In the genomic region with DNA sequence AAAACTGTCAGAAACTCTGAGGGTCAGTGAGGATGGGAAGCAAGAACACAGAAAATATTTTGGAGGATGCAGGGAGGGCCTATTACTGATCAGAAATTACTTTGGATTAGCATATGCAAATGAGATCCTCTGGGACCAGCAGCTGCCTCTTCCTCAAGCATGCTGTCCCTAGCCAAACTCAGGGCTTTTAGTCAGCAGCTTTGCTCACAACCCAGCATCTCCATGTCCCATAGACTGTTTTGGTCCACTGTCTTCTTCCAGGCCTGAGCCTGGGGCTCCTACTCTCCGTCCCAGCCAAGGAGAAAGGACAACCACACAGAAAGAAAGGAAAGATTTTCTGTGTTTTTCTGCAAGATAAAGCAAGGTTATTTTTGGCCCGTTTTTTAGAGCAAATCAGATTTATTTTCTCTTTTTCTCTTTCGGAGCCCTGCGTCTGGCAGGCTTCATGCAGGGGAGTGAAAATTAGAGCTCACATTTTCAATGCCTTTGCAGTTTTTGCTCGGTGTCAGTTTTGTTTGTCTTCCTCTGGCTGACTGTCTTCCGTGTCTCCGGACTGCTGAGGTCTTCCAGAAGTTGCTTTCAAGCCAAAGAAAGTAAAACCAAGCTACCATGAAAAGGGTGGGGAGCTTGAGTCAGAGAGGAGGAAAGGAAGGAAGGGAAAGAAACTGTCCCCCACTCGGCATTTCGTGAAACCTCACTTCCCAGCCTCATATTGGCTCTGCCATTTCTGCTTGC, we compare ENCODE assay signal across 10 mouse cellular contexts.
DNase-seq lines count a peak whose midpoint lies in the region; ATAC-seq and TF ChIP-seq lines count a peak whose summit lies in the region.
"Had no signal": no experiment of that assay in that cellular context is flagged by ENCODE, and none has a peak within 500 bp of the region (broad histone marks: within the 10 kb centered on the region; RNA-seq: fewer than 3 reads in every experiment).

No protein-coding gene starts in this region.

- DNase-seq in embryo, embryonic 10.5 days (ENCODE audit: low spot score) = peak; percentile 5
- DNase-seq in embryo, embryonic 11 days = no peak
- no peak for DNase-seq in neural tube, embryonic 10.5 days (ENCODE audit: extremely low spot score, low spot score)
- DNase-seq in kidney, adult 2 months = peak; percentile 21
- DNase-seq in stomach, postnatal 0 days (ENCODE audit: low spot score) = no peak
- DNase-seq in spleen, postnatal 4 days (ENCODE audit: low spot score in 2 of 2) = no peak
- DNase-seq in urinary bladder, postnatal 10 days (ENCODE audit: low spot score) = no peak
- DNase-seq: gastrocnemius, postnatal 14 days had no signal

- no peaks in the 10 kb centered on the region for H3K9me3 ChIP-seq in neural tube, embryonic 15.5 days (replicated peaks)
- H3K9me3 ChIP-seq in stomach, postnatal 0 days (ENCODE audit: control insufficient read depth, low read length) = no peaks in the 10 kb centered on the region

- H3K36me3 ChIP-seq in neural tube, embryonic 15.5 days = no peaks in the 10 kb centered on the region
- H3K36me3 ChIP-seq in kidney, adult 2 months (ENCODE audit: control insufficient read depth, insufficient read depth, low read length) = no peaks in the 10 kb centered on the region
- H3K36me3 ChIP-seq in stomach, postnatal 0 days (ENCODE audit: control insufficient read depth, insufficient read depth, low read length) = no peaks in the 10 kb centered on the region

- ATAC-seq in neural tube, embryonic 15.5 days (ENCODE audit: low FRiP score) = no peak
- ATAC-seq in stomach, postnatal 0 days (ENCODE audit: low FRiP score, low TSS enrichment) = no peak
- ATAC-seq: Patski had no signal

- no peak for TF ChIP-seq EP300 in stomach, postnatal 0 days (optimal IDR thresholded peaks at IDR 0.05)

- H3K27ac ChIP-seq in neural tube, embryonic 15.5 days (replicated peaks) = 0 out of 2 replicates have a peak overlapping the region, but pooled peaks have one; percentile 15
- H3K27ac ChIP-seq in kidney, adult 2 months (ENCODE audit: insufficient read depth, low read depth, low read length) = 0 out of 2 replicates have a peak overlapping the region, but pooled peaks have one; percentile 33
- H3K27ac ChIP-seq in stomach, postnatal 0 days (replicated peaks) = 0 out of 2 replicates have a peak overlapping the region, but pooled peaks have one; percentile 25

- no peak overlapping the region for H3K9ac ChIP-seq in neural tube, embryonic 15.5 days (replicated peaks)
- H3K9ac ChIP-seq in stomach, postnatal 0 days (ENCODE audit: low read length) = no peak overlapping the region

- no peak overlapping the region for H3K4me2 ChIP-seq in neural tube, embryonic 15.5 days
- no peak overlapping the region for H3K4me2 ChIP-seq in stomach, postnatal 0 days (replicated peaks; ENCODE audit: low read depth)

- H3K4me3 ChIP-seq in neural tube, embryonic 15.5 days (replicated peaks) = no peak overlapping the region
- no peak overlapping the region for H3K4me3 ChIP-seq in kidney, adult 2 months (ENCODE audit: insufficient read depth, low read depth, low read length)
- H3K4me3 ChIP-seq in stomach, postnatal 0 days (ENCODE audit: low read depth, low read length) = no peak overlapping the region

- no peak for TF ChIP-seq POLR2A in kidney, adult 2 months (IDR thresholded peaks at IDR 0.05; ENCODE audit: low read depth, low read length)

- WGBS in neural tube, embryonic 15.5 days = 75% methylated on average over 9 of the region's 9 CpGs
- WGBS in kidney, adult 2 months = 15% methylated on average over 9 of the region's 9 CpGs
- 37% methylated on average over 9 of the region's 9 CpGs for WGBS in stomach, postnatal 0 days

- H3K27me3 ChIP-seq in neural tube, embryonic 15.5 days (replicated peaks) = no peaks in the 10 kb centered on the region
- H3K27me3 ChIP-seq in kidney, adult 2 months (replicated peaks; ENCODE audit: control insufficient read depth, insufficient read depth, low read length) = no peaks in the 10 kb centered on the region; the same call in 1 of the 2 replicates
- no peaks in the 10 kb centered on the region for H3K27me3 ChIP-seq in stomach, postnatal 0 days (ENCODE audit: control insufficient read depth, insufficient read depth, low read length)
- H3K27me3 ChIP-seq: Patski had no signal

- H3K4me1 ChIP-seq in neural tube, embryonic 15.5 days = 0 out of 2 replicates have a peak, but pooled peaks cover 5% of the 10 kb centered on the region
- H3K4me1 ChIP-seq in kidney, adult 2 months (ENCODE audit: control insufficient read depth, insufficient read depth, low read length) = no peaks in the 10 kb centered on the region
- no peaks in the 10 kb centered on the region for H3K4me1 ChIP-seq in stomach, postnatal 0 days (replicated peaks; ENCODE audit: control insufficient read depth, insufficient read depth)

- no peak for TF ChIP-seq CTCF in kidney, adult 2 months (conservative IDR thresholded peaks at IDR 0.05; ENCODE audit: insufficient read depth, insufficient read length, low read depth, low read length)
- TF ChIP-seq CTCF in stomach, postnatal 0 days (IDR thresholded peaks at IDR 0.05; ENCODE audit: low read depth) = no peak

Comparison
In these comparisons a context has a peak if more than half of its experiments do, and no peak if none do; other contexts are left out.
1. DNase-seq: peak in embryo, embryonic 10.5 days (single experiment) and kidney, adult 2 months (single experiment); none in embryo, embryonic 11 days (single experiment), neural tube, embryonic 10.5 days (single experiment), stomach, postnatal 0 days (single experiment), spleen, postnatal 4 days (0 of 2) and urinary bladder, postnatal 10 days (single experiment).
2. Peak in every context shown above with its lines, with median percentiles within 50 percentile points of each other: H3K27ac ChIP-seq.